13 mouse cellular contexts compared by ENCODE assay signal in genomic region chr7:91603561-91603960, GRCm38 (mm10).
"Had no signal": no experiment of that assay in that cellular context is flagged by ENCODE, and none has a peak within 500 bp of the region (broad histone marks: within the 10 kb centered on the region; RNA-seq: fewer than 3 reads in every experiment).

No protein-coding gene starts in this region.

- H3K27ac ChIP-seq: left cerebral cortex, adult 2 months; limb, embryonic 12.5 days; liver, embryonic 13.5 days; lung, embryonic 15.5 days; midbrain, embryonic 12.5 days; neural tube, embryonic 12.5 days; stomach, embryonic 15.5 days had no signal

- H3K4me1 ChIP-seq: limb, embryonic 12.5 days; liver, embryonic 13.5 days; lung, embryonic 15.5 days; midbrain, embryonic 12.5 days; neural tube, embryonic 12.5 days; stomach, embryonic 15.5 days had no signal

- H3K9ac ChIP-seq: limb, embryonic 12.5 days; liver, embryonic 13.5 days; liver, postnatal 0 days; lung, embryonic 15.5 days; midbrain, embryonic 12.5 days; neural tube, embryonic 12.5 days; stomach, embryonic 15.5 days had no signal

- H3K4me2 ChIP-seq: limb, embryonic 12.5 days; liver, embryonic 13.5 days; lung, embryonic 15.5 days; midbrain, embryonic 12.5 days; neural tube, embryonic 12.5 days; stomach, embryonic 15.5 days had no signal

- H3K9me3 ChIP-seq: limb, embryonic 12.5 days; liver, embryonic 13.5 days; lung, embryonic 15.5 days; midbrain, embryonic 12.5 days; neural tube, embryonic 12.5 days; stomach, embryonic 15.5 days had no signal

- ATAC-seq: liver, postnatal 0 days had no signal

- H3K4me3 ChIP-seq: left cerebral cortex, adult 2 months; limb, embryonic 12.5 days; liver, embryonic 13.5 days; lung, embryonic 15.5 days; midbrain, embryonic 12.5 days; neural tube, embryonic 12.5 days; stomach, embryonic 15.5 days had no signal

- H3K36me3 ChIP-seq: limb, embryonic 12.5 days; liver, embryonic 13.5 days; lung, embryonic 15.5 days; midbrain, embryonic 12.5 days; neural tube, embryonic 12.5 days; stomach, embryonic 15.5 days had no signal

- DNase-seq: kidney, postnatal 10 days; kidney, postnatal 4 days; liver; liver, embryonic 13.5 days; liver, postnatal 0 days; retina, postnatal 1 day; thymus, postnatal 36 days had no signal

- H3K27me3 ChIP-seq: limb, embryonic 12.5 days; liver, embryonic 13.5 days; lung, embryonic 15.5 days; midbrain, embryonic 12.5 days; neural tube, embryonic 12.5 days; stomach, embryonic 15.5 days had no signal
